Comparison of ENCODE assay signal across 10 mouse cellular contexts in the genomic region with DNA sequence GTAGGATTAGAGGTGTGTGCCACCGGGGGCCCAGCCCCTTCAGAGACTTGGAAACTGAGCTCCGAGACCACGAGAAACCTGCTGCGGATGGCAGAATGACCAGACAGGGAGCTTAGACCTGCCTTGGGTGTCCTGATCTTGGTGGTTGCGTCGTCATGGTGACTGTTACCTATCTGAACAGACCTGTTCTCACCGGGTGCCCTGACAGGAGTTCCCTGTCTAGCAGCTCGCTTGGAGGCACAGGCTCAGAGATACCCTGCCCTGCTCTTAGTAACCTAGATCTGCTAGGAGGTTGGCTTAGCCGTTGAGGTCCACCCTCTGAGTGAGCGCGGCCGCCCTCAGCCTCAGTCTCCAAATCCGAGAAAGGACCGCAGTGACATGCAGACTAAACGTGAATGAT.
DNase-seq lines count a peak whose midpoint lies in the region; ATAC-seq and TF ChIP-seq lines count a peak whose summit lies in the region.
"Had no signal": no experiment of that assay in that cellular context is flagged by ENCODE, and none has a peak within 500 bp of the region (broad histone marks: within the 10 kb centered on the region; RNA-seq: fewer than 3 reads in every experiment).

No protein-coding gene starts in this region.

- intact Hi-C loops in heart, postnatal 14 days (cut with DNase I), result no loop called here

- TF ChIP-seq EP300 in stomach, postnatal 0 days (optimal IDR thresholded peaks at IDR 0.05), result peak; percentile 61

- H3K27me3 ChIP-seq in heart, embryonic 10.5 days (ENCODE audit: insufficient read depth, poor library complexity, severe bottlenecking), result peaks cover 5% of the 10 kb centered on the region; the same call in 1 of the 2 replicates
- peaks cover 42% of the 10 kb centered on the region for H3K27me3 ChIP-seq in limb, embryonic 10.5 days (ENCODE audit: low read depth, poor library complexity, severe bottlenecking)
- no peaks in the 10 kb centered on the region for H3K27me3 ChIP-seq in stomach, postnatal 0 days (ENCODE audit: control insufficient read depth, insufficient read depth, low read length)
- H3K27me3 ChIP-seq: liver, embryonic 13.5 days had no signal

- TF ChIP-seq CTCF in stomach, postnatal 0 days (IDR thresholded peaks at IDR 0.05; ENCODE audit: low read depth), result no peak

- DNase-seq in heart, embryonic 10.5 days (ENCODE audit: low spot score), result no peak
- no peak for DNase-seq in heart, postnatal 14 days
- DNase-seq in urinary bladder, postnatal 14 days (ENCODE audit: low spot score), result peak; percentile 67
- DNase-seq in urinary bladder, adult 2 months (ENCODE audit: low spot score), result no peak
- DNase-seq in limb, embryonic 10.5 days (ENCODE audit: low spot score), result no peak
- no peak for DNase-seq in stomach, postnatal 0 days (ENCODE audit: low spot score)
- no peak for DNase-seq in adrenal gland, adult 8-10 months
- DNase-seq in layer of hippocampus, adult 11-12 months (ENCODE audit: low spot score), result no peak
- DNase-seq: B cell, adult 2 months; liver, embryonic 13.5 days had no signal

- 0 out of 2 replicates have a peak overlapping the region, but pooled peaks have one; percentile 27 for H3K9ac ChIP-seq in stomach, postnatal 0 days (ENCODE audit: low read length)
- H3K9ac ChIP-seq: liver, embryonic 13.5 days had no signal

- no peaks in the 10 kb centered on the region for H3K9me3 ChIP-seq in heart, embryonic 10.5 days
- H3K9me3 ChIP-seq in limb, embryonic 10.5 days (replicated peaks), result no peaks in the 10 kb centered on the region
- H3K9me3 ChIP-seq in stomach, postnatal 0 days (ENCODE audit: control insufficient read depth, low read length), result no peaks in the 10 kb centered on the region
- H3K9me3 ChIP-seq: liver, embryonic 13.5 days had no signal

- H3K4me3 ChIP-seq in heart, embryonic 10.5 days, result no peak overlapping the region
- no peak overlapping the region for H3K4me3 ChIP-seq in limb, embryonic 10.5 days
- H3K4me3 ChIP-seq in stomach, postnatal 0 days (ENCODE audit: low read depth, low read length), result no peak overlapping the region
- H3K4me3 ChIP-seq: liver, embryonic 13.5 days had no signal

- H3K36me3 ChIP-seq in heart, embryonic 10.5 days, result peaks cover 6% of the 10 kb centered on the region; the same call in 1 of the 2 replicates
- no peaks in the 10 kb centered on the region for H3K36me3 ChIP-seq in limb, embryonic 10.5 days
- no peaks in the 10 kb centered on the region for H3K36me3 ChIP-seq in stomach, postnatal 0 days (ENCODE audit: control insufficient read depth, insufficient read depth, low read length)

- WGBS in heart, embryonic 10.5 days, result 58% methylated on average over 15 of the region's 15 CpGs
- WGBS in limb, embryonic 10.5 days, result 58% methylated on average over 15 of the region's 15 CpGs
- 61% methylated on average over 15 of the region's 15 CpGs for WGBS in stomach, postnatal 0 days

- peak overlapping the region; percentile 77 for H3K27ac ChIP-seq in heart, embryonic 10.5 days
- 0 out of 2 replicates have a peak overlapping the region, but pooled peaks have one; percentile 34 for H3K27ac ChIP-seq in limb, embryonic 10.5 days
- H3K27ac ChIP-seq in stomach, postnatal 0 days (replicated peaks), result peak overlapping the region; percentile 65

- no peak overlapping the region for H3K4me2 ChIP-seq in stomach, postnatal 0 days (replicated peaks; ENCODE audit: low read depth)
- H3K4me2 ChIP-seq: liver, embryonic 13.5 days had no signal

- no peak for ATAC-seq in stomach, postnatal 0 days (ENCODE audit: low FRiP score, low TSS enrichment)

- H3K4me1 ChIP-seq in heart, embryonic 10.5 days, result peaks cover 94% of the 10 kb centered on the region
- peaks cover 93% of the 10 kb centered on the region for H3K4me1 ChIP-seq in limb, embryonic 10.5 days
- peaks cover 6% of the 10 kb centered on the region; the same call in 1 of the 2 replicates for H3K4me1 ChIP-seq in stomach, postnatal 0 days (replicated peaks; ENCODE audit: control insufficient read depth, insufficient read depth)
